Mouse (Mus musculus): ENCODE measurements at regions not wholly inside any gene's neighbourhood (a gene's known extent, or its start where the extent isn't known, plus 50 kb on each side); places are given as distances from the start of the nearest gene placed in this dataset.

DNA sequence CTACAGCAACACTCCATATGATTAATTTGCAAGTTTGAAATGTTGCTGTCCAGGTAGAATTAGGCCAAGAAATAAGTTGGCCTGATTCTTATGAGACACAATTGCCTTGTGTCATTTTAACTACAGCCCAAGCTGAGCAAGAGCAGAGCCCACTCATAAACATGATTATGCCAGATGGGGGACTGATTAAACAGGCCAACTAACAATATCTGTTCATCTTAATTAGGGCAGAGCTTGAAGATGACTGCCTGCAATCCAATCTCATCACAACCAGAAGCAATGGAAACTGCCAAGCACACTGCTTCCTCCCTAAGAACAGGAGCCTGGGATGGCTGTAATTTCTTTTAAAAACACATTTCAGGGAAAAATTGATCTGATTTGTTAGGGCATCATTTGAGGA lies 333.1 kb downstream of the Sv2b start:
- TF ChIP-seq CTCF (conservative IDR thresholded peaks at IDR 0.05; ENCODE audit: insufficient read depth, insufficient read length, low read depth, low read length) (no peak), POLR2A (IDR thresholded peaks at IDR 0.05; ENCODE audit: low read depth, low read length) (no peak)

Data from kidney, adult 2 months (tissue).